Mouse (Mus musculus) testis, postnatal 14 days (tissue): ENCODE data around the gene Galnt3.

Source experiments
- DNase-seq: peaks from one replicate; pipeline ENCODE4 v3.0.0; 2021; ENCODE audit warnings: low spot score

Galnt3 gene

DNA sequence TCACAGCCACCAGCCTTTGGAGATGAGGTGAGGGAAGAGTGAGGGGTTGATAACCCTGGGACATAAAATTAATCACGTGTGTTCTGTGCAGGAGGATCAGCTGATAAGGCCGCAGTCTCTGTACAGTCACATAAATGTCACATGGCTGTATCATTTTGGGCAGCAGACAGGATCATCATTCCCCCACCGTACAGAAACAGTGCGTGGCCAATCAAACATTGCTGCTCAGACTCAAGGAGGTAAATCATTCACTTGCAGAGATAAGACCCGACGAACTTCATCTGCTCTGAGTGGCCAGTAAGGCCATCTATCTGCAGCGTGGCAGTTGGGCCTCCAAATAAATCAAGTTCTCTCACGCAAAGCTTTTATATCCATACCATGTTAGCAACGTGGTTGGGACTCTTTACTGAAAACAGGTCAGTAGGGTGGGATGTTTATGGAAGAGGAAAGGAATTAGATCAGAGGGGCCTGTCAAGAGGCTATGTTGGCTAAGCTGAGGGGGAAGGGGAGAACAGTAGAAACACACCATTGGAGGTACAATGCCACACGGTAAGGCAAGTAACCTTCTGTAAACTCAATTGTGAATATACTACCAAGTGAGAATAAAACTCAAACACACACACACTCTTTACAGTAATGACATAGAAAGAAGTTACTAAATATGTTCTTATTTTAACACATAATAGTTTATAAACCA is 20.9 kb downstream of the Galnt3 start:
- no peak for DNase-seq

DNA sequence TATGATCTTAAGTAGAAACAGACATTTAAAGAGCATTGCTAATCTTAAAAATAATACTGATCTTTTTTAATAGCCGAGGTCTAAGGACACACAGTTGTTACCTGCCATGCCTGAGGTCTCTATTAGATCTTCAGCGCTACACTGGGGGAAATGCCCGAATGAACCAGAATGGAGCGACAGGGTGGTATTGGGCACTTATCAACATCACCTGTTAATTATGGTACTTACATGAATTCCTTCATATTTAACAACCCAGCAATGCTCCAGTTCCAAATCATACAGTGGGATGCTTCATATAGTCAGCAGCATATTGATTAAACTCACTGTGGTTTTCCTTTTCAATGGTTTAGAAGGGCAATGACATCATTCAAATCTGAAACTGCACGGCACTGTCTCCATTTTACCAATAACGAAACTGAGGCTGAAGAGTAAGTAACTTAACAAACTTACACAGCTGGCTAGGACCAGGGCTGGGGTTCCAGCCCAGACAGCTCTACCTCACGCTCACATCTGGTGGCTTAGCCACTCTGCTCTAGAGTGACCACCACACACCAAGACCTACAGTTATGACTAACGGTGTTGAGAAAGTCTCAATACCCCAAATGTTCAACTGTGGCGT is 23.0 kb downstream of the Galnt3 start:
- DNase-seq = no peak

DNA sequence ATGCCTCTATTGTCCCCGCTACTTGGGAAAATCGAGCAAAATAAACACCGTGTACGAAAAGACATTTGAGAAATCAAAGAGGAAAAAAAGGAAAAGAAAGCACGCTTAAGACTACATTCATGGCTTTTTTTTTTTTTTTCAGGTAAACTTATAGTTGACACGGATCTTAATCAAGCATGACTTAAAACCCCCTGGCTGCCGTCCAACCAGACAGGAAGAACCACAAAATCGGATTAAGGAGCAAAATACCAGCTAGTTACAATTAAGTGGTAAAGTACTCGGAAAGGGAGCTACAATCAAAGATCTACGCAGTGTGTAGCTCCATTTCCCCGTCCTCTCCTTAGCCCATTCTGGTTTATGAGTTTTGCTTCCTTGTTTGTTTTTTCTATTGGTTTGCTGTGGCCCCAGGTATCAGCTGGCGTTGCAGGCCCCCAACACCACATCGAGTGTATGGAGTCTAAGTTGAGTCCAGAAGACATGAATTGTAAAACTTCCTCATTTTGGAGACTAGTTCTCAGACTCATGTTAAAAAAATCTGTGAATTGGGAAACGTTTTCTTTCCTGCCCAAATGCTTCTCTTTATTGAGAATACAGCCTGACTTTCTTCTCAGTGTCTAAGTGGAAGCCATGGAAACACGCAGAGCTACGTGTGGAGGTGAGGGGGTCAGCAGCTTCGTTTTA is 24.0 kb downstream of the Galnt3 start:
- DNase-seq = no peak

DNA sequence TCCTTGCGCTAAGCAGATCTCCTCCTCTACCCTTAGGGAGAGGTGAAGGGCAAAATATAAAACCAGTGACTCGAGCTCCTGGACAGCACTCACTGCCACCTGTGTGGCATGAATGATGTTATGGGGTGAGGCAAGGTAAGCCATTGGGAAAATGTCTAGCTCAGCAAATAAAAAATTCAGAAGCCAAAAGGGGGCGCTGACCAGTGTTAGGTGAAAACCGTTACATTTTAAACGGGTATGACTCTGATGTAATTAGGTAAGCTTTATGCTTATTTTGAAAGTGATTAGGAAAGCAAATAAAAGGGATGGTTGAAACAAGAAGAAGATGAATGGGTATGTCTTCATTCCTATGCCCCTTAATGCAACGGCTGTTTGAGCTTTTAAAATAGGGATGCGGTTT is 24.6 kb downstream of the Galnt3 start:
- DNase-seq = no peak

DNA sequence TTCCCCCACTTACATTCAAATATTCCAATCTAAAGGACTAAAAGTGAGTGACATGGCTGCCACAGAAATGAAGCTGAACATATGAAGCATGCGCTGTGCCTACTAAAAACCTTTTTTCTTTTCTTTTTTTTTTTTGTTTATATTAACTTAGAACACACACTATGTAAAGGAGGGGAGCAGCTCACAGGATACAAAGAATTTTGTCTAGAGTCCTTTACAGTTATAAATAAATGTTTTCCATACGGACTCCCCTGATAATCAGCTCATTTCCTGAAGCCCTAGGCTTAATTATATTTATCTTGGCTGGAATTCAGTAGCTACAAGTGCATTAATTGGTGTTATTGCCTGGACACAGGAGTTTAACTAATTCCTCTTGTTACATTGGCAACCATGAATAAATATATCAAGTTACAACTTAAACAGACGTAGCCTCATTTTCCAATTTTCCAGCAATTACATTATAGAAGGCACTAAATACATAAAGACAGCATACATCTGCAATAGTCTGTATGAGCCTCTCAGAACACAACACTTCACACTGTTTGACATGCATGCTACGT is 30.1 kb downstream of the Galnt3 start:
- no peak for DNase-seq

DNA sequence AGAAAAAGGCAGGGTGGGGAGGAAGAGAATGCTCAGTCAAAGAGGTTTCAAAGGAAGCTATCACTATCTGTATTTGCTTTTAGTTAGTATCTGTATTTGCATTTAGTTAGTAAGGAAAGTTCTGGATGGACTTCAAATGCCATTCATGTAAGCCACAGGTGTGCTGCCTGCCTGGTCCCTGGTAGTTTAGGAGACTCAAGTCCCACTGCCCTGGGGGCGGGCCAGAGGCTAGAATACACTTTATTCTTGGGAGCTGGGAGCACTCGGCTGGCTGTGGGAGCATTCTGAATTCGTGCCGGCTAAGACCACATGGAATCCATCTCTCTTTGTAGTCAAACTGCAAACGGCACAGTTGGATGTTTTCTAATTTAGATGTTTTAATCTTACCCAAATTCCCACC is 33.5 kb downstream of the Galnt3 start:
- DNase-seq = no peak

DNA sequence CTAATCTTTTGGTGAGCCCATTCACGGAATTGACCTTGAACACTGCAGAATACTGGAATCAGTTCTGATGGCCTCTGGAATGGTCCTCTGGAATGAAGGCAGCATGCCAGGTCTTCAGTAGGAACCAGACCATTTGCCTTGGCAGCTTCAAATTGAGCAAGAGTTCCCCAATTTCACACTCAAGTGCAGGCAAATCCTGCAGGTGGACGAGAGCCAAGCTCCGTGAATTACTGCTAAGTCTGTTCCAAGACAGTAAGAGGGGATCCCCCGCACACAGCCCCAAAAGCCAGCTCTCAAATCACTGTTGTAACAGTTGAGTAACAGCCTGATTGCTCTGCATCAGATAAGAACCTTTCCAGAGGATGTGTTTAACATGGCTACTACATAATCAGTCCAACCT is 42.9 kb downstream of the Galnt3 start:
- DNase-seq = no peak

DNA sequence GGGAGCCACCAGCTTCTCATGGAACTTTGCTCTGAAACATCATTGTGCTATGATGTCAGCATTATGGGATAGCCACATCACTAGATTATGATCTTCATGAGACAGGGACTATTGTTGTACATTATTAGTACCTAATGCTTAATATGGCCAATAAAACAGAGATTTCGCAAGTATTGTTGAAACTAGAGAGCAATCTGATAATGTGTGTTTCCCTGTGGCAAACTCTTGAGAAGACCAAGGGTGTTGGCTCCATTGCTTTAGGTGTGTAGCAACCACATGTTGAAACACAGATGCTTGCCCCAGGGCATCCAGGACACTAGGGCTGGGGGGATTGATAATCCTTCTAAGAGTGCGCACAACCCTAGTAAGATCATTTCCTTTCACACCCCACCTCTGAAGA is 44.1 kb downstream of the Galnt3 start:
- no peak for DNase-seq

DNA sequence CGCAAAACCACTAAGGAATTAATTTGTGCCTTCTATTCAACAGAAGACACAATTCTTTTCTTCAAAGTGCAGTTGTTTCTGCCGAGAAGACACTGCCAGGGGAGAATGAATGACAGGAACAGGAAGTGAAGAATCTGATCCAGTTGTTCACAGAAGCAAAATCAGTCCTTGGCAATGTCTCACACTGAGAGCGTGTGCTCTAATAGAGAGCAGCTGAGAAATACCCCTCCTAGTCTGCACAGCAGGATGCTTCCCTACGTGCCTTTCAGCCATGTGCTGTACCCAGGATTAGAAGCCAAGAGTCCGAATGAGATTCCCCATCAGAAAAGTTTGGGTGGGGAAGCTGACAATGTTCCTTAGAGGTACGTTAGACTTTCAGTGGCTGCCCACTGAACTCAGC is 55.3 kb downstream of the Galnt3 start:
- DNase-seq = no peak

DNA sequence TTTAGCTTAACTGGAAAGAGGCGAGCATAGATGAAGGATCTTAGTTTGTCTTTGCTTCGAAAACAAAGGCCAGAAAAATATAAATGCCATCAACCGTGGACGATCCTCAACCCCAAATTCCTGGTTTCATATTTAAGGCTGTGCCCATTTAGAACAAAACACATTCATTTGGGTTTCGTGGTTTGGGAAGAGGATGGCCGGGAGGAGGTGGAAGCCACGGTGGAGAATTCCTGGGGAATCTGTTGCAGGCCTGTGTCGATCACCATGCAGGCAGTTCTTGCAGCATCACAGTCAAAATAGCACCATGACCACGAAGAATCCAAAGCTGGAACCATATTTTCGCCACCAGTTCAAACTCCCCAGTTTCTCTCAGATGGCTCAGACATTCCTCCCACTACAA is 61.5 kb downstream of the Galnt3 start:
- no peak for DNase-seq

DNA sequence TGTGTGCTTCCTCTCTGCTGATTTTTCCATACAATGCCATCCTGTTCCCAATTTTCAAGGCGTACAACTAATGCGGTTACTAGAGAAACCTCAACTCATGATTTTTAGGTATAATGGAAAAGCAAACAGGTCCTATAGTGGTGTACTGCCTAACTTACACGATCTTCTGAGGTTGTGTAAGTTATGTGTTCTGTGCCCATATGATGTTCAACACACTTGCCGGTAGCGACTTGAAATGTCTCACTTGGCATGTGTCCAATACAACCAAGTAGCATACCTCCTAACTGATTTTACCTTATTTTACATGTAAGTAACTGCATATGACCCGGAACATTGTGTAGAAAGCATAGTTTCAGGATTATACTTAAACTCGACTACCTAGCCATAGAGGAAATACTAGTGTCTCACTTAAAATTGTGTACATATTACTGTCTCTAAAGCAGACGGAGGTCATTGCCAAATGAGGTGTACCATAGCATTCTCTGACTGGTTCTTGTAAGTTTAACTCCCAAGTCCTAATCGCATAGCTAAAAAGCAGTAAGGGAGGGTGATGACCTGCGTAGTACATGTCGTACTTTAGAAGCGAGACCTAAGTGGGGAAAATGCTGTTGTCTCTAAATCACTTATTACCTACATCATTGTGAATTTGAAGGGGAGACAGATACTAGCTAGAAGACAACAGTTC is 80.2 kb downstream of the Galnt3 start:
- DNase-seq = no peak

DNA sequence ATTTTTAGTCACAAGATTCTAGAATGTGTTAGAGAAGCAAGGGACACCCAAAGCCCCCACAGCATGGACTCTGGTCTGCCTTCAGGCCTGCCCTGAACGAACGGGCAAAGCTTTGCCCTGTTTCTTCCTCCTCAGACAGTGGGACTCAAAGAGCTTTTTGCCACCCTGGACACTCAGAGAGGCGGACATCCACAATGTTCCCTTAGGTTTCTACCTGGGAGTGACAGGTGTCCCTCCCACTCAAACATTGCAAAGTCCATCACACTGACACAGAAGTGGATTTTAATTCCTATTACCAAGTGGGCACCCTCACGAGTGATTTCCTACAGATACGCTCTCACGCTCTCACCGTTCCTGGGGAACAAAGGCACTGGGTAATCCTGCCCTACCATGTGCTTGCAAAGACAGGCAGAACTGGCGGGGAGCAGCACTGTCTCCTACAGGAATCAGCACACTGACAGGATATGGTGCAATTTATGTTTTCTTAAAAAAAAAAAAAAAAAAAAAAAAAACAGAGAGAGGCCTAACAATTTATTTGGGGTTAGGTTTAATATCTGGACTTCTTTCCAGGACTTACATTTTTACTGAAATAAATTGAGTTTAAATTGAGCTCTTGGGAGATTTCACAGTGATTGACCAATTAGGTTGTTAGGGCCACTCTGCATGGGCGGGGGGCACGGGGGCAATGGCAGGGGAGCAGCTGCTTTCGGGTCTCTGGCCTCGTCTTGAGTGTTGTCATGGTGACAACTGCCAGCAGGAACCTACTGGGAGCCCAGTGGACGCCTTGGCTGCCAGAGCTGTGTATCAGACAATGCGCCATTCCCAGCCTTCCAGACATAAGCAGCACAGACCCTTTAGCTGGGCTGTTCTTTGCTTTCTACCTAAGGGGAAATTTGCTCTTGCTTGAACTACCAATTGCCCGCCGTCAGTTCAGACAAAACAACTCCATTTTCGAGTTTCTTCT is 81.1 kb downstream of the Galnt3 start:
- DNase-seq = no peak

DNA sequence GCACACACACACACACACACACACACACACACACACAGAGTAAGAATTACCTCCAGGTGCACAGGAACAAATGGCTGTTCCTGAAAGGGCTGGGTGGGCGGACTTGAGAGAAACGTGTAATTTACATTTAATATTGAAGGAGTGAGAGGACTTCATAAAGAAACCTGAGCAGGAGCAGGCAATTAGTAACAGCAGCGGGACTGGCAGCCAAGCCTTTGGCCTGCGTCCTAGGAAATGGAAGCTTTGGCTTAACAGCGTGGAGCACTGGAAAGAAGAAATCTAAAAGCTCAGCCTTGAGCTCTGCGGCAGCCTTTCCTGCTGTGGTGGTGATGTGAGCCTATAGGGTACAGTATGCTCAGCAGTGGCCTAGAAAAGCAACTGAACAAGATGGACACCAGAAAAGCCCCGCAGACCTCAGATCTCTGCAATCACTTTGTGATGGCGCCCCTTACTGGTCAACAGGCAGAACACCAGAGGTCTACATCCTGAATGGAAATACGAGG is 82.8 kb downstream of the Galnt3 start:
- peak; percentile 16 for DNase-seq

DNA sequence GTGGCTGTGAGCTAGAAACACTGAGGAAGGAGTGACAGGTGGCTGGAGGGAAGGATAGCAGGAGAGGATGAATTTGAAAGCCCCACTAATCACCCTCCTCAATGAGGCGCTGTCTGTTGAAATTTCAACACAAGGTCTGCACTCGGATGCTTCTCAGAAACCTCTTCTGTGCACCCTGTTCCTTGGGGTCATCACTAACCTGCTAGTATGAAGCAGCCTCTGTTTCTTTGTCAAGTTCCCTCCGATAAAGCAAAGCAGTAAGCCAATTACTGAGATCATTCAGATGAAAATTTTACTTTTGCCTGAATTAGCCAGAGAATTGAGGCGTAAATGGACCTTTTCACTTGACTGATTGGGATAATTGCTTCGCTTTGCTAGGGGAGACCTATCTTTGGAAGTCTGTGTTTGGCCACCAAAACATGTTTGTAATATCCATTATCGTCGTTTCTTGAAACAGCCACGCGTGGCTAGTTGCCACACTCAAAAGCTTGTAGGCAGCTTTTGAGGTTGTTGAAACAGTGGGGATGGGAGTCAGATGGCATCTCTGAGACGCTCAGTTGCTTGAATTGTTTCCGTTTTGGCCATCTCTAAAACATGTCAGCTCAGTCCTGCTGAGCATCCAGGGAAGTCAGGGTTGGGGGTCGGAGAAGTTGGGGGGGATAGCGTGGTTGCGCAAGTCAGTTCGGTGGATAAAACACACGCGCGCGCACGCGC is 83.4 kb downstream of the Galnt3 start:
- no peak for DNase-seq

DNA sequence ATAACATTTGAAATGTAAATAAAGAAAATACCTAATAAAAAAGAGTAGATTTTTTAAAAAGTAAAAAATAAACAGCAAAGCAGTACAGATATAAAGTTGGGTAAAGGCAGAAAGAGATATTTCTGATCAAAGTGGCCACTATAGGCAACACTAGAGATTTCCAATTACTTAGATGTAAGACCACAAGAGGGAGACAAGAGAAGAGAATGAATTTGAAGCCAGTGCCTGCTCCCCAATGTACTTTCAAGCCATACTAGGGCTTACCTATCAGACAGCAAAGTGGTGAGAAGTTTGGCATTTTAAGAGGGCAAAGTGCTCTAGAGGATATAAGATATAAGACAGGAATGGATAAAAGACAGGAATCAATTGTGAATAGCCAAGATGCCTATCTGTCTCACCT is 84.2 kb downstream of the Galnt3 start:
- no peak for DNase-seq

DNA sequence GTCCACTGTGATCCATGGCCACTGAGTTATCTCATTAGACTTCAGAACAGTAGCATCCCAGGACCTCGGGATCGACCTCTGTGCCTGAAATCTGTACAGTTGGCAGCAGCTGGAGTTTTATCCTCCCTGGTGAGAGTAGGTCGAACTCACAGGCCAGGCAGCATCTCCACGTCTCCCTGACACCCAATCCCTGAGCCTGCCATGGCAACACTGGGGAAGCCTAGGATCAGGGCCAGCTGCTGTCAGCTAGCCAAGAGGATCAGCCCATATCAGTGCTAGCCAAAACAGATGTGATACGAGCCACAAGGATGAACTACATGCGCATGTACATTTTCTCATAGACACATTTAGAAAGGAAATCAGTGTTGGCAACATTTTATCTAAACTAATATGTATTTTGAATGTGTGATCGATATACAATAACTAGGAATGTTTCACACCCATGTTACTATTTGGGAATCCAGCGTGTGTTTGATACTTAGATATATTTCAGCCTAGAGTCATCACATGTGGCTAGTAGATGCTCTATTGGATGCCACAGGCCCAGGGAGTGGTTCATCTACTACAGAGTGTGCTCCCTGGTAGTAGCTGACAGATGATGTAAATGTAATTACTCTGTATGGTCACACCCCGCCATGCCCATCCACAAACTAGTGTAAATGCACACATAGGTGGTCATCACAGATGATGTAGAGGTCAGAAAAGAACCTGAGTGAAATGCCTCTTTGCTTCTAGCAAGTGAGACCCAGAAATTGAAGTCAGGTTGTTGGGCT is 89.7 kb downstream of the Galnt3 start:
- no peak for DNase-seq
